Mouse (Mus musculus) hindbrain, postnatal 0 days (tissue): ENCODE data around the gene Filip1l. TPM values are rescaled to one million over a fixed set of nuclear protein-coding genes. Genes with fewer than 3 reads are reported as not detected.

Experiments used
- ATAC-seq: fragments of 200-750 bp; cut with Nextera tagmentation; 2 replicates; pipeline ENCODE4 v1.8.0; 2017; ENCODE audit warnings: mild to moderate bottlenecking, moderate TSS enrichment, moderate library complexity
- DNase-seq: peaks from one replicate; pipeline ENCODE4 v3.0.0-alpha.2; 2015; ENCODE audit warnings: low spot score
- H3K27ac ChIP-seq: fragments of 300-500 bp; sonication (generic); 2 replicates; pipeline ENCODE4 v1.5.1; 2014; ENCODE audit warnings: mild to moderate bottlenecking
- H3K27me3 ChIP-seq: fragments of 300-500 bp; sonication (generic); 2 replicates; pipeline ENCODE4 v1.6.1; 2014; ENCODE audit warnings: low read length, mixed read lengths; ENCODE audit not compliant: insufficient read depth
- H3K36me3 ChIP-seq: fragments of 300-500 bp; sonication (generic); 2 replicates; pipeline ENCODE4 v1.6.1; 2014; ENCODE audit warnings: low read length, mixed read lengths; ENCODE audit not compliant: insufficient read depth
- H3K4me1 ChIP-seq: fragments of 300-500 bp; sonication (generic); 2 replicates; pipeline ENCODE4 v1.6.1; 2014; ENCODE audit warnings: antibody characterized with exemption, low read length, mixed read lengths; ENCODE audit not compliant: insufficient read depth
- H3K4me2 ChIP-seq: fragments of 300-500 bp; sonication (generic); 2 replicates; pipeline ENCODE4 v1.6.1; 2014; ENCODE audit warnings: low read depth, mild to moderate bottlenecking, low read length, moderate library complexity, mixed read lengths
- H3K4me3 ChIP-seq: fragments of 300-500 bp; sonication (generic); 2 replicates; pipeline ENCODE4 v1.5.1; 2014; ENCODE audit warnings: low read length
- H3K9ac ChIP-seq: fragments of 300-500 bp; sonication (generic); replicated peaks from 2 replicates; pipeline ENCODE4 v1.6.1; 2014; ENCODE audit warnings: mild to moderate bottlenecking, low read length, moderate library complexity, mixed read lengths
- H3K9me3 ChIP-seq: fragments of 300-500 bp; sonication (generic); 2 replicates; pipeline ENCODE4 v1.6.1; 2016; ENCODE audit warnings: low read length, mixed read lengths
- CTCF ChIP-seq: IDR thresholded peaks from 2 replicates; pipeline ENCODE4 v1.5.1; 2016; ENCODE audit warnings: antibody characterized with exemption, control low read depth, low read depth
- WGBS: fragments of 180-500 bp; shearing (Covaris S2); extraction: QIAGEN DNeasy Blood & Tissue Kit; methylation state at CpG from one replicate; pipeline ENCODE4 v1.1.7; 2014; 5-methylcytosine and 5-hydroxymethylcytosine counted together
- polyA plus RNA-seq: library from polyadenylated mRNA; unstranded; fragments of >200 nt; fragmentation: Nextera tagmentation; extraction: Ambion mirVana; gene quantifications from 2 replicates; pipeline ENCODE4 v1.2.1, GENCODE M21; 2015
- total RNA-seq: library from RNA; depleted of rRNA; stranded (reverse); fragments of >200 nt; gene quantifications from 2 replicates; pipeline ENCODE4 v1.2.3, GENCODE M21; 2014

Filip1l gene
- total and polyA plus RNA-seq, 2 experiments from 2014 or later: 1.0 to 1.8 TPM

- no peak for ATAC-seq
- DNase-seq: no peak
- 88% methylated on average over 7 of the region's 7 CpGs for WGBS
Measured at GRCm38 (mm10) chr16:57332301-57332700, 20.6 kb upstream of the Filip1l start.

DNA sequence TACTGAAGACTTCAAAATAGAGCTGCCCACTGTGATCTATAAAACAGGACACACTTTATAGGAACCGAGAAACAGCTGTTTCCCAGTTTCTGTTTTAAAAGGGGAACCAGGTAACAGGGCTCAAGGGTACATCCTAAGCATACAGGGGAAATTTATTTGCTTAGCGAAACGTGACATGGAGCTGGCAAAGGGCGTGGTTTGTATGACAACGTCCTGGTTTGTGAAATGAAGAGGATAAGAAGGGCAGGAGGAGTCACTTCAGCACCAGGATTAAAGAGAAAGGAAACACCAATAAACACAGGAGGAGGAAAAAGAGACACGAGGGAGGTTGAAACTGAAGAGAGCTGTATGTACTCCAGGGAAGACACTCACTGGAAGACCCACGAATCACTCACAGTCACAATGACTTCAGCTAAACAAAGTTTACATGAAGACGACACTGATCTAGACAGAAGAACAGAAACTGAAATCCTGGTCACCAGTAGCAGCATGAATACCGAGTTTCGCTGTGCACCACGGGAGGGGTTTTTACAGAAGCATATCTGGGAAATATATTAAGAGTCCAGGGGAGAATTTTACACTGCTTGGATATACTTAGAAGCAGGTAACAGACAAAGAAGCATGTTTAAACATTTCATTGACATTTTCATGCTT is 16.0 kb upstream of the Filip1l start:
- no peaks in the 10 kb centered on the region for H3K36me3 ChIP-seq
- H3K4me1 ChIP-seq: no peaks in the 10 kb centered on the region; the same call in 1 of the 2 replicates
- no peak overlapping the region for H3K9ac ChIP-seq
- DNase-seq (no peak), ATAC-seq (no peak)
- H3K27me3 ChIP-seq: no peaks in the 10 kb centered on the region
- H3K27ac ChIP-seq: no peak overlapping the region
- no peak overlapping the region for H3K4me3 ChIP-seq
- H3K4me2 ChIP-seq: no peak overlapping the region
- no peak for TF ChIP-seq CTCF
- 78% methylated on average over 11 of the region's 11 CpGs for WGBS
- H3K9me3 ChIP-seq: no peaks in the 10 kb centered on the region

More at GRCm38 (mm10) chr16:57332301-57332700, 20.6 kb upstream of the Filip1l start:
- Histone ChIP-seq H3K4me1 (no peaks in the 10 kb centered on the region), H3K4me2 (no peak overlapping the region), H3K9ac (no peak overlapping the region), H3K27ac (no peak overlapping the region), H3K27me3 (no peaks in the 10 kb centered on the region), H3K9me3 (no peaks in the 10 kb centered on the region), H3K36me3 (no peaks in the 10 kb centered on the region), H3K4me3 (no peak overlapping the region)
- TF ChIP-seq CTCF: no peak

- Histone ChIP-seq H3K9ac (no peak overlapping the region), H3K9me3 (no peaks in the 10 kb centered on the region), H3K27me3 (no peaks in the 10 kb centered on the region), H3K4me1 (no peaks in the 10 kb centered on the region; the same call in 1 of the 2 replicates), H3K36me3 (no peaks in the 10 kb centered on the region), H3K4me3 (no peak overlapping the region), H3K4me2 (no peak overlapping the region), H3K27ac (no peak overlapping the region)
- TF ChIP-seq CTCF: no peak
- DNase-seq: no peak
- ATAC-seq: no peak
- WGBS: 82% methylated on average over 8 of the region's 8 CpGs
Measured at GRCm38 (mm10) chr16:57339765-57340612, 12.9 kb upstream of the Filip1l start.

DNA sequence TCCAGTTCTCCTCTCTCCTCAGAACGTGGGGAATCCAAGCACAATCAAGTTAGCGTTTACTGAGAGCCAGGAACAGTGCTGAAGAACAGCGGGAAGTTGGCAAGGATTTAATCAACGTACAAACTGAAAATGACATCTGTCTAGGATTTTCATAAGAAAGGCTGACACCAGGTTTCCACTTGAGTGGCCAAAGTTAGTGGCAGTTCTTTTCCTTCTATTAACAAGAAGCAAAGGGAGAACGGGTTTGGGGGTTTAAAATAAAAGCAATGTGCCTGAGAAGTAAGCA is 12.3 kb upstream of the Filip1l start:
- 50% methylated on average over 5 of the region's 5 CpGs for WGBS
- no peak overlapping the region for H3K9ac ChIP-seq
- no peak for ATAC-seq
- no peak overlapping the region for H3K27ac ChIP-seq
- H3K4me3 ChIP-seq: no peak overlapping the region
- H3K4me2 ChIP-seq: no peak overlapping the region
- H3K27me3 ChIP-seq: no peaks in the 10 kb centered on the region
- peak; percentile 40 for DNase-seq
- no peak for TF ChIP-seq CTCF
- H3K9me3 ChIP-seq: no peaks in the 10 kb centered on the region
- H3K4me1 ChIP-seq: no peaks in the 10 kb centered on the region; the same call in 1 of the 2 replicates
- no peaks in the 10 kb centered on the region for H3K36me3 ChIP-seq

DNA sequence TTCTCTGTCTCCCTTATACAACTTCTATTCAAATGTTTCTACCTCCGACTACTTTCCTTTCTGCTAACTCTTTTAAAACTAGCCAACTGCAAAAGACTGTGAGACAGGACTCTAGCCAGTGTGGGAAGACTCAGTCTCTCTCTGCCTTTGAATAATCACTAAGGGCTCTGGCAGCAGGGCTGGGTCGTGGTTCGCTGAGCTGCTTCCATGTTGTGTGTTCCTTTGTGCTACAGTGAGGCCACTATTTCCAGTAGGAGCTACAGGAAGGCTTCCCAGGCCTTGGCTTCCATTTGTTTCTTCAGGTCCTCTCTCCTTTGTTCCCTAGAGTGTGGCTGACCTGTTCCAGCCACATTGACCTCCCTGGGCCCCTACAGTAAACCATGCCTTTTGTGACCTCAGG is 6.6 kb upstream of the Filip1l start:
- no peak for ATAC-seq
- Histone ChIP-seq H3K9me3 (no peaks in the 10 kb centered on the region), H3K27ac (no peak overlapping the region), H3K4me1 (no peaks in the 10 kb centered on the region), H3K4me3 (no peak overlapping the region), H3K4me2 (no peak overlapping the region), H3K27me3 (no peaks in the 10 kb centered on the region), H3K36me3 (no peaks in the 10 kb centered on the region), H3K9ac (no peak overlapping the region)
- 55% methylated on average over 3 of the region's 3 CpGs for WGBS
- no peak for DNase-seq
- no peak for TF ChIP-seq CTCF

GRCm38 (mm10) chr16:57349039-57349438 is 3.9 kb upstream of the Filip1l start:
- Histone ChIP-seq H3K4me2 (no peak overlapping the region), H3K27me3 (no peaks in the 10 kb centered on the region), H3K9me3 (no peaks in the 10 kb centered on the region), H3K27ac (no peak overlapping the region), H3K36me3 (no peaks in the 10 kb centered on the region), H3K4me3 (no peak overlapping the region), H3K9ac (no peak overlapping the region), H3K4me1 (0 out of 2 replicates have a peak, but pooled peaks cover 3% of the 10 kb centered on the region)
- WGBS: 70% methylated on average over 3 of the region's 3 CpGs
- DNase-seq (no peak), ATAC-seq (no peak)
- no peak for TF ChIP-seq CTCF

- Histone ChIP-seq H3K4me1 (0 out of 2 replicates have a peak, but pooled peaks cover 3% of the 10 kb centered on the region), H3K4me3 (no peak overlapping the region), H3K36me3 (no peaks in the 10 kb centered on the region), H3K27me3 (no peaks in the 10 kb centered on the region), H3K9me3 (no peaks in the 10 kb centered on the region), H3K27ac (no peak overlapping the region), H3K9ac (no peak overlapping the region), H3K4me2 (no peak overlapping the region)
- no peak for TF ChIP-seq CTCF
- DNase-seq (no peak), ATAC-seq (no peak)
- 69% methylated on average over 3 of the region's 3 CpGs for WGBS
Measured at GRCm38 (mm10) chr16:57349689-57350088, 3.2 kb upstream of the Filip1l start.
